Mouse (Mus musculus) E14TG2a.4 (cell line): ENCODE data around the gene Tgtp2.
"Not testable (repeated sequence)": the region's sequence is repeated elsewhere in the genome, so short reads cannot be mapped to it uniquely, and the experiment has no call there.

Experiments
- CTCF ChIP-seq: conservative IDR thresholded peaks from 2 replicates; pipeline ENCODE4 v1.5.1; 2014; ENCODE audit warnings: low read length
- NANOG ChIP-seq: IDR thresholded peaks from 2 replicates; pipeline ENCODE4 v1.6.1; 2014; ENCODE audit warnings: borderline replicate concordance, low read length, mixed read lengths
- POU5F1 ChIP-seq: IDR thresholded peaks from 2 replicates; pipeline ENCODE4 v1.6.1; 2014; ENCODE audit warnings: low read length, borderline replicate concordance

DNA sequence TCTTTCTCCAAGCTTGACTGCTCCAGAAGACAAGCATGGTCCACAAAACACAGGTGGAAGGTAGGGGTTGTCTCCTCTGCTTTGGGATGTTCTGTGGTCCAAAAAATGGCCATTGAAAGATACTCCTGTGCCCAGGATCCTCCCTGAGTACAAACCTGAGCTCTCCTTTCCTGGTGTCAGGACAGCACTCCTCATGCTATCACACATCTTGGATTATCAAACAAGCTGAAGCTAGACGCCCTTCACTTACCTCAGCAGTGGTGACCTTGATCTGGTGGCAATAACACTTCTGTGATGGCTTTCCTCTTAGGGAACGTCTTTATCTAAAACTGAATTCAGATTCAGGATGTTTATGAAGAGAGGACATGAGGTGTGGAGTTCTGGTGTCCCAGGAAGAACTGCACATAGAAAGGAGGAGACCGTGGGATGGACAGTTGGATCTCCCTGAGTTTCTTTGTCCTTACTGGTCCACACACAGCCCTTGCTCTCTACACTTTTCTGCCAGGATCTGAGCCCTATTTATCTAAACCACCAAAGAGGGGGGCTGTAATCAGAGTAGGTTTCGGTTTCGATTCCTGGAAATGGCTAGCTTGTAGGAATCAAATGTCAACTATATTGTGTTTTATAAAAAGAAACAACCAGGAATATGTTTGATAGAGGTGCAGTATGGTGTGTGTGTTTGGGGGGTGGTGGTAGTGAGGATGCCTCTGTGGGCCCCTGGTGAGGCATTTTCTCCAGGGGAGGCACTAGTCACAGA is at the start of gene Tgtp2:
- TF ChIP-seq CTCF, POU5F1, NANOG: not testable (repeated sequence)
